Mouse (Mus musculus) naive thymus-derived CD4-positive, alpha-beta T cell, adult 2 months (primary cell): Measurements from ENCODE around the gene Gm4312.
"Not testable (repeated sequence)": the region's sequence is repeated elsewhere in the genome, so short reads cannot be mapped to it uniquely, and the experiment has no call there.

Experiments used
- DNase-seq: peaks from one replicate; pipeline ENCODE4 v3.0.0-alpha.2; 2011; ENCODE audit warnings: low read depth

Gm4312 gene

GRCm38 (mm10) chr10:100382460-100382859, at the start of gene Gm4312:
Gm4312 (minus strand) TSS chr10:100382560.
- DNase-seq: not testable (repeated sequence)

GRCm38 (mm10) chr10:100427592-100427991, 45.2 kb upstream of the Gm4312 start:
- no peak for DNase-seq

- DNase-seq: no peak
These were observed 33.2 kb upstream of the Gm4312 start for GRCm38 (mm10) chr10:100415566-100415965.

- DNase-seq: not testable (repeated sequence)
These were observed 19.9 kb upstream of the Gm4312 start for GRCm38 (mm10) chr10:100402301-100402700.

GRCm38 (mm10) chr10:100361038-100361437, 21.3 kb downstream of the Gm4312 start, which contains the start of gene Gm4307:
Gm4307 (plus strand) TSS chr10:100361338.
- not testable (repeated sequence) for DNase-seq

GRCm38 (mm10) chr10:100356841-100357240, 25.5 kb downstream of the Gm4312 start:
- DNase-seq: not testable (repeated sequence)

- not testable (repeated sequence) for DNase-seq
These were observed 31.6 kb downstream of the Gm4312 start, which contains the start of gene Gm4305 for GRCm38 (mm10) chr10:100350793-100351192. Gm4305 (plus strand) TSS chr10:100351093.

GRCm38 (mm10) chr10:100345672-100346071, 36.7 kb downstream of the Gm4312 start, which contains the start of gene Gm4303:
Gm4303 (plus strand) TSS chr10:100345972.
- DNase-seq: not testable (repeated sequence)

GRCm38 (mm10) chr10:100340536-100340935, 41.8 kb downstream of the Gm4312 start, which contains the start of gene Gm4302:
Gm4302 (plus strand) TSS chr10:100340836.
- not testable (repeated sequence) for DNase-seq

- not testable (repeated sequence) for DNase-seq
These were observed 47.0 kb downstream of the Gm4312 start, which contains the start of gene Gm4301 for GRCm38 (mm10) chr10:100335376-100335775. Gm4301 (plus strand) TSS chr10:100335676.
